Mouse (Mus musculus) neural tube, embryonic 12.5 days (tissue): ENCODE data around the gene Cd69. TPM values are rescaled to one million over a fixed set of nuclear protein-coding genes. Genes with fewer than 3 reads are reported as not detected.

Experiments
- ATAC-seq: fragments of 200-750 bp; cut with Nextera tagmentation; 2 replicates; pipeline ENCODE4 v1.8.0; 2017; ENCODE audit warnings: low read depth, mild to moderate bottlenecking, moderate TSS enrichment, moderate library complexity; ENCODE audit not compliant: low FRiP score
- H3K27ac ChIP-seq: fragments of 300-500 bp; sonication (generic); 2 replicates; pipeline ENCODE4 v1.5.1; 2016
- H3K27me3 ChIP-seq: fragments of 300-500 bp; sonication (generic); replicated peaks from 2 replicates; pipeline ENCODE4 v1.6.1; 2016; ENCODE audit warnings: mild to moderate bottlenecking
- H3K36me3 ChIP-seq: fragments of 300-500 bp; sonication (generic); 2 replicates; pipeline ENCODE4 v1.6.1; 2016; ENCODE audit warnings: mild to moderate bottlenecking
- H3K4me1 ChIP-seq: fragments of 300-500 bp; sonication (generic); 2 replicates; pipeline ENCODE4 v1.6.1; 2016
- H3K4me2 ChIP-seq: fragments of 300-500 bp; sonication (generic); replicated peaks from 2 replicates; pipeline ENCODE4 v1.6.1; 2016; ENCODE audit warnings: mild to moderate bottlenecking
- H3K4me3 ChIP-seq: fragments of 300-500 bp; sonication (generic); 2 replicates; pipeline ENCODE4 v1.5.1; 2016
- H3K9ac ChIP-seq: fragments of 300-500 bp; sonication (generic); 2 replicates; pipeline ENCODE4 v1.6.1; 2016; ENCODE audit warnings: mild to moderate bottlenecking
- H3K9me3 ChIP-seq: fragments of 300-500 bp; sonication (generic); 2 replicates; pipeline ENCODE4 v1.6.1; 2016; ENCODE audit warnings: mild to moderate bottlenecking
- WGBS: fragments of 180-500 bp; shearing (Covaris S2); methylation state at CpG from one replicate; pipeline ENCODE4 v1.1.7; 2016; 5-methylcytosine and 5-hydroxymethylcytosine counted together
- polyA plus RNA-seq: library from polyadenylated mRNA; unstranded; fragments of >200 nt; fragmentation: Nextera tagmentation; extraction: Ambion mirVana; gene quantifications from 2 replicates; pipeline ENCODE4 v1.2.1, GENCODE M21; 2016

Gene Cd69
- polyA plus RNA-seq, 1 experiment from 2014 or later = not detected

- no peak overlapping the region for H3K4me2 ChIP-seq
- H3K27me3 ChIP-seq = no peaks in the 10 kb centered on the region
- H3K9me3 ChIP-seq = no peaks in the 10 kb centered on the region
- H3K27ac ChIP-seq = no peak overlapping the region
- H3K9ac ChIP-seq = no peak overlapping the region
- no peaks in the 10 kb centered on the region for H3K36me3 ChIP-seq
- H3K4me1 ChIP-seq = peaks cover 3% of the 10 kb centered on the region; the same call in 1 of the 2 replicates
- no peak for ATAC-seq
- H3K4me3 ChIP-seq = no peak overlapping the region
- WGBS = 66% methylated on average over 5 of the region's 5 CpGs
These were observed 33.8 kb downstream of the Cd69 start for GRCm38 (mm10) chr6:129241471-129241870.

- 91% methylated on average over 9 of the region's 9 CpGs for WGBS
- Histone ChIP-seq H3K4me1 (peaks cover 3% of the 10 kb centered on the region; the same call in 1 of the 2 replicates), H3K36me3 (no peaks in the 10 kb centered on the region), H3K9ac (no peak overlapping the region), H3K27ac (no peak overlapping the region), H3K9me3 (no peaks in the 10 kb centered on the region), H3K27me3 (no peaks in the 10 kb centered on the region), H3K4me2 (no peak overlapping the region), H3K4me3 (no peak overlapping the region)
- no peak for ATAC-seq
These were observed 35.5 kb downstream of the Cd69 start for GRCm38 (mm10) chr6:129239564-129240248.

- peak overlapping the region; percentile 71 for H3K4me2 ChIP-seq
- 13% methylated on average over 14 of the region's 14 CpGs for WGBS
These were observed 36.8 kb downstream of the Cd69 start for GRCm38 (mm10) chr6:129238275-129239038.

DNA sequence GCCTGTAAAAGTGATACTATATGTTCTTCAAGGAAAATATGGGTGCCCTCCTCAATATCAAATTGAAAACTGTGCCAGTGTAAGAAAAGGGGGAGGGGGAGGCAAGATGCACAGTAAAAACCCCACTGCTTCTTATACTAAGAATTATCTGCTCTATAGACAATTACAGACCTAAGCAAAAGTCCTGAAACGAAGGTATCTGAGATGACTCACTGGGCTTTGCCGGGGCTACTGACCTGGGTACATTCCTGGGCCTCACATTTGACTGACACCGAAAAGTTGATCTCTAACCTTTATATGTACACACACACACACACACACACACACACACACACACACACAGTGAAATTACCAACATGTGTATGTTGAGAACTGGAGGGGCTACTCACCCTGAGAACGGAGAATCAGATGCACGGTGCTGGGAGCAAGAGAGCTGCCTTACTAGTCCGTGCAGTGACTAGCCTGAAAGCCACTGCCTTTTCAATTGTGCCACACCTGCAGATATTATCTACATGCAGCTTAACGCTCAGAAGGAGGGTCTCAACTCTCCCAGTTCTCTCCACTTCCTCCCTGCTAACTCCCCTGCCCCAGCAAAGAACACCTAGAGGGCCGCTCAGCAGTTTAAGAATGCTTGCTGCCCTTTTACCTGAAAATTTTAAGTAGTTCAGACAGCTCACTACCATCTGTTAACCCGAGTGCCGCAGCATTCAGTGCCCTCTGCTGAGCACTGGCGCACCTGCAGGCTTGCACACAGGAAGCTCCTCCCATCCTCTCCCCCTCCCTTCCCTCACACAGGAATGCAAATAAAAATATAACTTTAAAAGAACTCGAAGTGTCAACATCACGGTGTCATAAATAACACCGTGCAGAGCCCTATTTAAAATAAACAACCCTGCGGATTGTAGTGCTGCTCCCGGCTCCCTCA is 37.6 kb downstream of the Cd69 start:
- ATAC-seq = peak; percentile 94
- 25% methylated on average over 16 of the region's 16 CpGs for WGBS
- H3K36me3 ChIP-seq = no peaks in the 10 kb centered on the region
- no peaks in the 10 kb centered on the region for H3K27me3 ChIP-seq
- no peaks in the 10 kb centered on the region for H3K9me3 ChIP-seq
- H3K27ac ChIP-seq = no peak overlapping the region
- peak overlapping the region; percentile 71 for H3K4me2 ChIP-seq
- H3K9ac ChIP-seq = 0 out of 2 replicates have a peak overlapping the region, but pooled peaks have one; percentile 33
- peak overlapping the region; percentile 38 for H3K4me3 ChIP-seq
- H3K4me1 ChIP-seq = peaks cover 3% of the 10 kb centered on the region; the same call in 1 of the 2 replicates

More at GRCm38 (mm10) chr6:129238275-129239038, 36.8 kb downstream of the Cd69 start:
- 0 out of 2 replicates have a peak overlapping the region, but pooled peaks have one; percentile 33 for H3K9ac ChIP-seq
- no peaks in the 10 kb centered on the region for H3K9me3 ChIP-seq
- no peak overlapping the region for H3K27ac ChIP-seq
- peaks cover 3% of the 10 kb centered on the region; the same call in 1 of the 2 replicates for H3K4me1 ChIP-seq
- H3K27me3 ChIP-seq = no peaks in the 10 kb centered on the region
- peak; percentile 85 for ATAC-seq
- peak overlapping the region; percentile 38 for H3K4me3 ChIP-seq
- H3K36me3 ChIP-seq = no peaks in the 10 kb centered on the region

DNA sequence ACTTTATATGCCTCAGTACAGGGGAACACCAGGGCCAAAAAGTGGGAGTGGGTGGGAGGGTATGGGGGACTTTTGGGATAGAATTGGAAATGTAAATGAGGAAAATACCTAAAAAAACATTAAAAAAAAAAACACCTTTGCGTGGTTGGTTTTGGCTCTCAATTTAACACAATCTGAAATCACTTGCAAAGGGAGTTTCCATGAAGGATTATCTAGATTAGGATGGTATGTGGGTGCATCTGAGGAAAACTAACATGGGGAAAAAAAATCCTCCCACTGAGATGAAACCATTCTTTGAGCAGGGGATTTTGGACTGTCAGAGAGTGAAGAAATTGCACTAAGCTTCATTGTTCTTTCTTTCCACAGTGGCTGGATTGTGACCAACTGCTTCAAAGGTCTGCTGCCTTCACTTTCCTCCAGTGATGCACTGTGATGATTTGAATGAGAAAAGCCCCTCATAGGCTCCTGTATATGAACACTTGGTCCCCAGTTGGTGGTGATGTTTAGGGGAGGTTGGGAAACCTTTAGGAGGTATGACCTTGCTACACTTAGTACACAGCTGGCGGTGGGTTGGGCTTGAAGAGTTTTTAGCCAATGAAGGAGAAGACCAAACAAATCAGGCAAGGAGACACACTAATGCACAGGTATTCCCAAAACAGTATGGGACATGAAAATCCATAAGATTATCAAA is 38.4 kb downstream of the Cd69 start:
- Histone ChIP-seq H3K4me3 (no peak overlapping the region), H3K4me2 (no peak overlapping the region), H3K9me3 (no peaks in the 10 kb centered on the region), H3K27ac (no peak overlapping the region), H3K36me3 (no peaks in the 10 kb centered on the region), H3K4me1 (peaks cover 3% of the 10 kb centered on the region; the same call in 1 of the 2 replicates), H3K27me3 (no peaks in the 10 kb centered on the region), H3K9ac (no peak overlapping the region)
- WGBS = 94% methylated on average over 2 of the region's 2 CpGs
- ATAC-seq = no peak

DNA sequence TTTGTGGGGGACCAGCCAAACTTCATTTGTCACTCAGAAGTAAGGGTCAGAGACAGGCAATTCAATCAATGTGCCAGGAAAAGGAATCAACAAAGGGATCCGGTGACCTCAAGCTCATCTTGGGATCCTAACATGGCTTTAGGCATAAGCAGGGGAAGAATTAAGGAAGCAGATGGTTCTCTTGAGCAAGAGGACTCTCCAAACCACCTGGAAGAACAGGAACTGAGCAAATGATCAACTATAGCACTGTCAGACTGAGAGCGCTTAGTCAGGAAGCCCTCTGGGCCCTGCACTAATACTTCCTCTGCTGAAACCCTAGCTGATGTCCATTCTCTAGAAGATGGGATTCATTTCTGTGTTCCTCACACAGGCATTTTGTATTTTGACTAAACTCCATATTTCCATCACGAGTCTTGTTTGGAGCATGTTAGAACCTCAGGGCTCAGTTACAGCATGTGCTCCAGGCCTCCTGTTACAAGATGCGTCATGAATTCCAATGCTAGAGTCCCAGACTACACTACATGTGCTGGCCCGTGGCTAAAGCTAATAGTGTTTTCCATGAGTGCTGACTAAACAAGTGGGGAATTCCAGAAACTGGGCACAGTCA is 39.3 kb downstream of the Cd69 start:
- Histone ChIP-seq H3K36me3 (no peaks in the 10 kb centered on the region), H3K4me3 (no peak overlapping the region), H3K27ac (no peak overlapping the region), H3K4me2 (no peak overlapping the region), H3K27me3 (no peaks in the 10 kb centered on the region), H3K9me3 (no peaks in the 10 kb centered on the region), H3K4me1 (peaks cover 3% of the 10 kb centered on the region; the same call in 1 of the 2 replicates), H3K9ac (no peak overlapping the region)
- no peak for ATAC-seq
- WGBS = 89% methylated on average over 5 of the region's 5 CpGs

DNA sequence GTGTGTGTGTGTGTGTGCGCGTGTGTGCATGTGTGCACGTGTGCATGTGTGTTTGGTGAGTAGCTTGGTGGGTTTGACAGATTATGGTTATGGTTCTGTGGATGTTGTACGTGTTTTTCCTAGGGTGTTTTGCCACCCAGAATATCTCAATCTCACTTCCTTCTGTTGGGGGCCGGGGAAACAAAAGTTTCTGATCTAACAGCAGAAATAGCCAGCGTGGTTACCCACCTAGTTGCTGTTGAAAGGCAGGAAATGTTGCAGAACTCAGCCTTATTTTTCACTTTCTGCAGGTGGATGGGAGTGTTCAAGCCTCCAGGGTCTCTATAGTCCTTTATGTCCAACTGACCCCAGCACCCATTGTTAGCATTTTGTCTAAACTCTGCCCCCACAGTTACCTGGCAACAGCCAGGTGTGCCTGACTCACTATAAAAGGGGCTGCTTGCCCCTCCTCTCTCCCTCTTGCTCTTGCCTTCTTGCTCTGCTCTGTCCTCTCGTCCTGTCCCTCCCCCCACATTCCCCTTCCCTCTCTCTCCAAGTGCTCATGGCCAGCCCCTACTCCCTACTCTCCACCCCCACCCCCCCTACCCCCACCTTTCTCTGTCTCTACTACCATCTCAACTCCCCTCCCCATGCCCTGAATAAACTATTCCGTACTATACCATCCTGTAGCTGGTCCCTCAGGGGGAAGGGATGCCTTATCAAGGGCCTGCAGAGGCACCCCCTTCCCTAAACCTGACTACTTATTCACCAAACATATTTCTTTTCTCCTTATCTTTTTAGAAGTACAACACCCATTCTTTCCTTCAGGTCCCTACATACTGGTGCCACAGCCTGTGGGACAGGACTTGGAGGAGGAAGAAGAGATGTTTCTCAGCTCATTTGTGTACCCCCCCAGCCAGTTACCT is 40.5 kb downstream of the Cd69 start:
- no peak for ATAC-seq
- no peak overlapping the region for H3K4me3 ChIP-seq
- 81% methylated on average over 8 of the region's 8 CpGs for WGBS
- H3K9ac ChIP-seq = no peak overlapping the region
- H3K4me1 ChIP-seq = peaks cover 3% of the 10 kb centered on the region; the same call in 1 of the 2 replicates
- no peaks in the 10 kb centered on the region for H3K36me3 ChIP-seq
- H3K4me2 ChIP-seq = no peak overlapping the region
- H3K27ac ChIP-seq = no peak overlapping the region
- H3K27me3 ChIP-seq = no peaks in the 10 kb centered on the region
- H3K9me3 ChIP-seq = no peaks in the 10 kb centered on the region

- no peaks in the 10 kb centered on the region for H3K36me3 ChIP-seq
- H3K4me3 ChIP-seq = no peak overlapping the region
- WGBS = 80% methylated on average over 17 of the region's 18 CpGs
- no peak overlapping the region for H3K4me2 ChIP-seq
- H3K27ac ChIP-seq = no peak overlapping the region
- peaks cover 3% of the 10 kb centered on the region; the same call in 1 of the 2 replicates for H3K4me1 ChIP-seq
- H3K9me3 ChIP-seq = no peaks in the 10 kb centered on the region
- H3K9ac ChIP-seq = no peak overlapping the region
- no peaks in the 10 kb centered on the region for H3K27me3 ChIP-seq
- ATAC-seq = no peak
These were observed 41.3 kb downstream of the Cd69 start for GRCm38 (mm10) chr6:129233955-129234369.

DNA sequence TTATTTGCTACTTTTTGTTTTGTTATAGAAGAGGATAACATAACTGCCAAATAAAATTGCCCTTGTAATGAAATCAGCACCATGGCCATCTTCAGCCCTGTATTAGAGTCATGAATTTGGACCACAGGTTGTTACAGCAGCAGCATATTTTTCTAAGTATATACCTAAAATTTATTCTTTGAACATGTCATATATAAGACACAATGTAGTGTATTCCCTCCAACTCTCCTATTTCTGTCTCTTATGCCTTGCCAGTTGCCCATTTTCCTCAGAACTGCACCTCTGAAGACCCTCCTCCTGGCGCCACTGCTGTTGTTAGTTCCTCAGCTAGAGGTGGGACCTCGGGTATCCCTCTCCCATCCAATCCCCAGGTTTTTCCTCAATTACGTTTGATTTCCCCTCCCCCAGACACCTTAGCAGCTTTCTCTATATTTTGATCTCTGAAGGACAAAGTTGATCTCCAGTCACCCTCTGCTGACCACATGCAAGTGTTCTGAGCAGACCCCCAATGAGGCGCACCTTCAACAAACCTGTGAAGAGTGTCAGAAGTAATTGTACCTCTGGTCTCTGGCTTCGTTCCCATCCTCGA is 41.8 kb downstream of the Cd69 start:
- Histone ChIP-seq H3K36me3 (no peaks in the 10 kb centered on the region), H3K27me3 (no peaks in the 10 kb centered on the region), H3K4me3 (no peak overlapping the region), H3K27ac (no peak overlapping the region), H3K4me2 (no peak overlapping the region), H3K9me3 (no peaks in the 10 kb centered on the region), H3K4me1 (peaks cover 3% of the 10 kb centered on the region; the same call in 1 of the 2 replicates), H3K9ac (no peak overlapping the region)
- WGBS = 90% methylated on average over 6 of the region's 6 CpGs
- ATAC-seq = no peak

DNA sequence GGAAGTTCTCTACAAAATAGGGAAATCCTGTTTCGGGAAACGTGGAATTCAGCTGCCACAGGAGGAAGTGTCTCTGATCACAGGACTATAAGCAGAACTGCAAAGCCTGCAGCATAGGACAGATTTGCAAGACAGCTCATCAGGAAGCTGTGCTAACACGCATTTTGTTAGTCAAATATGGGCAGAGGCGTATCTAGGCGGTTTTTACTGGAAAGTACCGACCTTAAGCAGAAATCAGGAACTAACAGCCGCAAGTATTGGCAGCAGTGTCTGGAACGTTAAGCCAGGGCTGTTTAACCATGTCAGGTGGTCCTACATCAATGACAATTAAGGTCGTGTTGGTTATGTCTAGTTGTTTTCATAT is 42.4 kb downstream of the Cd69 start:
- H3K9ac ChIP-seq = no peak overlapping the region
- H3K36me3 ChIP-seq = no peaks in the 10 kb centered on the region
- H3K4me2 ChIP-seq = no peak overlapping the region
- H3K4me1 ChIP-seq = peaks cover 2% of the 10 kb centered on the region; the same call in 1 of the 2 replicates
- H3K4me3 ChIP-seq = no peak overlapping the region
- no peak overlapping the region for H3K27ac ChIP-seq
- no peak for ATAC-seq
- 80% methylated on average over 9 of the region's 9 CpGs for WGBS
- H3K9me3 ChIP-seq = no peaks in the 10 kb centered on the region
- no peaks in the 10 kb centered on the region for H3K27me3 ChIP-seq
